Mouse (Mus musculus) liver, adult 2 months (tissue): Measurements from ENCODE around the gene Comt. TPM values are rescaled to one million over a fixed set of nuclear protein-coding genes. Genes with fewer than 3 reads are reported as not detected.

ENCODE experiments used
- DNase-seq: peaks from one replicate; pipeline ENCODE4 v3.0.0-alpha.2; 2011; ENCODE audit warnings: low read depth, low spot score; ENCODE audit errors: extremely low read depth
- H3K27ac ChIP-seq: fragments of 200-500 bp; replicated peaks from 2 replicates; pipeline ENCODE4 v1.5.1; 2012; ENCODE audit warnings: low read depth, mild to moderate bottlenecking, control low read depth, inconsistent platforms, low read length; ENCODE audit not compliant: insufficient read depth
- H3K27me3 ChIP-seq: fragments of 200-500 bp; 2 replicates; pipeline ENCODE4 v1.6.1; 2012; ENCODE audit warnings: mild to moderate bottlenecking, moderate library complexity, low read length, inconsistent platforms; ENCODE audit not compliant: control insufficient read depth, insufficient read depth
- H3K36me3 ChIP-seq: fragments of 200-500 bp; 2 replicates; pipeline ENCODE4 v1.6.1; 2012; ENCODE audit warnings: low read length, inconsistent platforms; ENCODE audit not compliant: control insufficient read depth, insufficient read depth
- H3K4me1 ChIP-seq: fragments of 200-500 bp; 2 replicates; pipeline ENCODE4 v1.6.1; 2011; ENCODE audit warnings: low read length; ENCODE audit not compliant: control insufficient read depth, insufficient read depth
- H3K4me3 ChIP-seq: fragments of 200-500 bp; 2 replicates; pipeline ENCODE4 v1.5.1; 2011; ENCODE audit warnings: low read depth, mild to moderate bottlenecking, control low read depth, low read length, moderate library complexity; ENCODE audit not compliant: insufficient read depth
- H3K79me2 ChIP-seq: fragments of 200-500 bp; 2 replicates; pipeline ENCODE4 v1.6.1; 2012; ENCODE audit warnings: inconsistent platforms, mild to moderate bottlenecking, low read length, moderate library complexity; ENCODE audit not compliant: control insufficient read depth, insufficient read depth
- H3K9ac ChIP-seq: fragments of 200-500 bp; 2 replicates; pipeline ENCODE4 v1.6.1; 2012; ENCODE audit warnings: low read depth, mild to moderate bottlenecking, control low read depth, inconsistent platforms, low read length
- CTCF ChIP-seq: fragments of 200-500 bp; IDR thresholded peaks from 2 replicates; pipeline ENCODE4 v1.5.1; 2011; ENCODE audit warnings: low read depth, low read length, control low read depth
- POLR2A ChIP-seq: fragments of 200-500 bp; IDR thresholded peaks from 2 replicates; pipeline ENCODE4 v1.6.1; 2011; ENCODE audit warnings: low read length, control low read depth; ENCODE audit not compliant: insufficient read depth; ENCODE audit errors: extremely low read depth
- WGBS: fragments of 180-500 bp; shearing (Covaris S2); methylation state at CpG from one replicate; pipeline ENCODE4 v1.1.7; 2018; 5-methylcytosine and 5-hydroxymethylcytosine counted together
- polyA plus RNA-seq: library from polyadenylated mRNA; depleted of rRNA; stranded (reverse); fragments of >200 nt; gene quantifications from 2 replicates; pipeline ENCODE4 v1.2.3, GENCODE M21; 2012
- total RNA-seq: library from RNA; depleted of rRNA; stranded (reverse); fragments of >200 nt; gene quantifications from 2 replicates; pipeline ENCODE4 v1.2.3, GENCODE M21; 2014

Gene Comt
- total and polyA plus RNA-seq, 2 experiments = 538 to 1,223 TPM

GRCm38 (mm10) chr16:18419603-18420026, 7.0 kb downstream of the Comt start:
- Histone ChIP-seq H3K4me3 (no peak overlapping the region), H3K27me3 (no peaks in the 10 kb centered on the region), H3K9ac (peak overlapping the region; percentile 29; the same call in 1 of the 2 replicates), H3K36me3 (peaks cover 20% of the 10 kb centered on the region), H3K27ac (peak overlapping the region; percentile 75), H3K4me1 (peaks cover 56% of the 10 kb centered on the region), H3K79me2 (peaks cover 11% of the 10 kb centered on the region; the same call in 1 of the 2 replicates)
- no peak for DNase-seq
- 50% methylated on average over 1 of the region's 1 CpGs for WGBS
- TF ChIP-seq CTCF = no peak

- 61% methylated on average over 4 of the region's 4 CpGs for WGBS
- H3K4me1 ChIP-seq = peaks cover 55% of the 10 kb centered on the region
- TF ChIP-seq POLR2A (no peak), CTCF (no peak)
- H3K4me3 ChIP-seq = no peak overlapping the region
- peaks cover 8% of the 10 kb centered on the region; the same call in 1 of the 2 replicates for H3K79me2 ChIP-seq
- H3K9ac ChIP-seq = no peak overlapping the region
- no peaks in the 10 kb centered on the region for H3K27me3 ChIP-seq
- H3K27ac ChIP-seq = peak overlapping the region; percentile 75
- no peak for DNase-seq
- peaks cover 18% of the 10 kb centered on the region for H3K36me3 ChIP-seq
These were observed 7.7 kb downstream of the Comt start for GRCm38 (mm10) chr16:18418756-18419602.

GRCm38 (mm10) chr16:18417491-18417890, 9.2 kb downstream of the Comt start:
- H3K4me3 ChIP-seq = no peak overlapping the region
- no peak for TF ChIP-seq POLR2A
- no peak for TF ChIP-seq CTCF
- peaks cover 10% of the 10 kb centered on the region for H3K36me3 ChIP-seq
- 15% methylated on average over 5 of the region's 5 CpGs for WGBS
- peak; percentile 90 for DNase-seq
- peak overlapping the region; percentile 14; the same call in 1 of the 2 replicates for H3K9ac ChIP-seq
- H3K27ac ChIP-seq = peak overlapping the region; percentile 75
- H3K79me2 ChIP-seq = peaks cover 6% of the 10 kb centered on the region; the same call in 1 of the 2 replicates
- H3K4me1 ChIP-seq = peaks cover 59% of the 10 kb centered on the region
- H3K27me3 ChIP-seq = no peaks in the 10 kb centered on the region

GRCm38 (mm10) chr16:18416837-18417236, 9.8 kb downstream of the Comt start:
- peaks cover 4% of the 10 kb centered on the region; the same call in 1 of the 2 replicates for H3K36me3 ChIP-seq
- TF ChIP-seq POLR2A (no peak), CTCF (no peak)
- peak overlapping the region; percentile 69 for H3K9ac ChIP-seq
- 49% methylated on average over 3 of the region's 3 CpGs for WGBS
- H3K27me3 ChIP-seq = no peaks in the 10 kb centered on the region
- H3K27ac ChIP-seq = peak overlapping the region; percentile 96
- peaks cover 55% of the 10 kb centered on the region for H3K4me1 ChIP-seq
- no peak for DNase-seq
- H3K79me2 ChIP-seq = peaks cover 5% of the 10 kb centered on the region; the same call in 1 of the 2 replicates
- no peak overlapping the region for H3K4me3 ChIP-seq

- no peak overlapping the region for H3K4me3 ChIP-seq
- H3K79me2 ChIP-seq = peaks cover 3% of the 10 kb centered on the region; the same call in 1 of the 2 replicates
- peak; percentile 98 for DNase-seq
- peak overlapping the region; percentile 96 for H3K27ac ChIP-seq
- TF ChIP-seq POLR2A (0 out of 2 replicates have a peak, but pooled peaks have one; percentile 10), CTCF (no peak)
- H3K4me1 ChIP-seq = peaks cover 51% of the 10 kb centered on the region
- no peaks in the 10 kb centered on the region for H3K27me3 ChIP-seq
- 12% methylated on average over 18 of the region's 18 CpGs for WGBS
- H3K36me3 ChIP-seq = no peaks in the 10 kb centered on the region; the same call in 1 of the 2 replicates
- H3K9ac ChIP-seq = peak overlapping the region; percentile 69
These were observed 10.4 kb downstream of the Comt start for GRCm38 (mm10) chr16:18416094-18416761.
